Mouse (Mus musculus) layer of hippocampus, postnatal 10 days (tissue): Measurements from ENCODE around the gene Msx3. TPM values are rescaled to one million over a fixed set of nuclear protein-coding genes. Genes with fewer than 3 reads are reported as not detected.

ENCODE experiments used
- DNase-seq, 2 experiments: peaks; one replicate each; pipeline ENCODE4 v3.0.0; 2021; ENCODE audit warnings: low spot score in 2 of 2
- long read RNA-seq: library from polyadenylated mRNA; stranded (forward); transcript quantifications from one replicate; pipeline ENCODE4 v2.0.0, GENCODE M21; 2023
- total RNA-seq, 2 experiments: library from RNA; stranded (reverse); gene quantifications; 2 replicates each; pipeline ENCODE4 v1.2.3; 2021

Gene Msx3
- total RNA-seq: under 1 TPM; 0.16 to 0.20 TPM
- long read RNA-seq: 0 reads

DNA sequence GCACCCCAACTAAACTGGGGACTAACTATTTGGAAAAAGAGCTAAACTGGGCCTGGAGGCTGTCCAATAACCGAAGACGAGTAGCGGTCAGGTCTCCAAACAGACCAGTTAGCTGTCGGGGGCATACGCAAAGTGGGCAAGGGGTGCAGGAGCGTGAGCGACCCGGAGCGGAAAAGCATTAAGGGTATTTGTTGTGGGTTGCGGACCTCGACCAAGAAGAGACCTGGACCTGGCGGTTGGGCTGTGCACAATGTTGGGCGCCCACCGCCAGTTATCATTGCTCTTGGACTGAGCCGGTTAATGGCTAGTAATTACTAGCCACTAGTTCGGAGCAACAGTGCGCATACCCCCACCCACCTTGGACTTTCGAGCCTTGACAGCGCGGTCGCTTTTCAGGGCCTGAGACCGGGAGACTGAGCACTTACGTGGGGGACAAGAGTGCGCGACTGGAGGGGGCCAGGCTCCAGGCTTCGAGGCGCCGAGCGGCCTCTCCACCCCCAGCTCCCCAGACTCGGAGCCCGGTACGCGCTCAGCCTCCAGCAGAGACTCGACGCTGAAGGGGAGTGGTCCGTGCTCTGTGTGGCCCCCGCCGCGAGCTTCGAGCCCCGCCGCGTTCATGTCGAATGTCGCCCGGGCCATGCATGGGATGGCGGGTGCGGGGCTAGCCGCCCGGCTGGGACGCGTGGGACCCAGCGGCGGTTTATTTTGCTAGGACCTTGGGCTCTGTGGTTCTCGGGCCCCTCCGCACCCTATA is at the start of gene Msx3:
Gene Msx3 (minus strand): TSS at position 729 of the 754 bp plus-strand sequence.
- no peak for DNase-seq

DNA sequence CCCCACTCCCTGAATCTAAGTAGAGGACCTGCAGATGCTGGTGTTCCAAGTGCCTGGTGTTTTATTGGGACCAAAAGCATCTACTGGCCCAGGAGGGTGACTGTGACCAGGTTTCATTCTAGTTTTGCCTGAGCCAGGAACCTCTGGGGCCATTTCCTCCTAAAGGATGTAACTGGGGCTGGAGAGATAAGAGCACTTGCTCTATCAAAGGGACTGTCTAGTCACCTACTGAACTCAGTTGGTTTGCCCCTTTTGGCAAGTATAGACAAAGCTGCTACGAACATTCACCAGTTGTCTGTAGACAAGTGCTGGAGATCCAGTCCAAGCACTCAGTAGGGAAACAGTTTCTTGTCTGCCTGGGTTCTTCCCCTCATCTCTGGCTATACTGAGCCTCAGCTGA is 49.6 kb upstream of the Msx3 start:
- no peak for DNase-seq

DNA sequence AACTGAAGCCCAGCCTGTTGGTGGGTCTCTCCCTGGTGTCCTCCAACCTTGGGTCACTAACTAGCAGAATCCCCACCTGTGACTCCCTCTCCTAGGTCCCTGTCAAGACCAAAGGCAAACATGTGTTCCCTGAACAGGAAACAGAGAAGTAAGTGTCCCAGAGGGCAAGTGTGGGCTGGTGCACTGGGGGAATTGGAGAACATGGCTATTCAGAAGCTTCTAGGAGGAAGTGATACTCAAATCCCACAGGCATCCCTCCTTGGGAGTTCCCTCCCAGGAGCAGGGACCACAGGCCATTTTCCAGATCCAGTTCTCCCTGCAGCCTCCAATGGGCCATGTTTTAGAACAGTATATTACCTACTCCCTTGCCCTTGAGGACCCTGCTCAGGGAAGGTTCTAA is 47.2 kb upstream of the Msx3 start:
- no peak for DNase-seq

DNA sequence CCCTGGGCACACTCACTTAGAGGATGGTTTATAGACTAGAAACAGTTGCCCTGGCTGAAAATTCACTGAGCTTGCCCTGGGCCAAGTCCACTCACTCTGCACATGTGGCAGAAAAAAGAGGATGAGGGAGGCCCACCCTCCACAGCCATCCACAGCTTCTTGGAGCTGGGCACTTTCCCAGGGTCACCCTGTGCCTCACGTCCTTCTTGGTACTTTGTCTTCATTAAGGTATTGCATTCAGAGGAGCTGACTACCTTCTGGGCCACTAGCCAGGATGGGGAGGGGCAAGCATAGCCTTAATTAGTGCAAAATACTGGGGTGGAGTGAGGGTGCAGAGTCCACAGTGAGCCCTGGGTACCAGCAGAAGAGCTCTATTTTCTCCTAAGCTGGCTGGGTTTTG is 46.7 kb upstream of the Msx3 start:
- DNase-seq: no peak

DNA sequence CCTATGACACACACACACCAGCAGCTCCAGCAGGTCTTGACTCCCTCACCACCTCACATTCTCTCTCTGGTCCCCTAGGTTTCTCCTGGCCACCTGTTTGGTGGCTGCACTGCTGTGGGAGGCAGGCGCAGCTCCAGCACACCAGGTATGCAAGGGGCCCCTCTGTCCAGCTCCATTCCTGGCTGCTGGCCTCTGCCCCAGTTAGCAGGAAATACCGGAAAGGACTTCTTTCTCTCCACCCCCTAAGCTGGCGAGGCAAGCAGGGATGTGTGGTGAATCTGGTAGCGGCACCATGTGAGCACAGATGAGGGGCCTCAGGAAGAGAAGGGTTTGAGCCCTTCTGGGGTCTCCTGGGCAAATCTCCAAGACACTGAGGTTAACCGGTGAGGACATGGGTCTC is 46.1 kb upstream of the Msx3 start:
- DNase-seq: no peak

DNA sequence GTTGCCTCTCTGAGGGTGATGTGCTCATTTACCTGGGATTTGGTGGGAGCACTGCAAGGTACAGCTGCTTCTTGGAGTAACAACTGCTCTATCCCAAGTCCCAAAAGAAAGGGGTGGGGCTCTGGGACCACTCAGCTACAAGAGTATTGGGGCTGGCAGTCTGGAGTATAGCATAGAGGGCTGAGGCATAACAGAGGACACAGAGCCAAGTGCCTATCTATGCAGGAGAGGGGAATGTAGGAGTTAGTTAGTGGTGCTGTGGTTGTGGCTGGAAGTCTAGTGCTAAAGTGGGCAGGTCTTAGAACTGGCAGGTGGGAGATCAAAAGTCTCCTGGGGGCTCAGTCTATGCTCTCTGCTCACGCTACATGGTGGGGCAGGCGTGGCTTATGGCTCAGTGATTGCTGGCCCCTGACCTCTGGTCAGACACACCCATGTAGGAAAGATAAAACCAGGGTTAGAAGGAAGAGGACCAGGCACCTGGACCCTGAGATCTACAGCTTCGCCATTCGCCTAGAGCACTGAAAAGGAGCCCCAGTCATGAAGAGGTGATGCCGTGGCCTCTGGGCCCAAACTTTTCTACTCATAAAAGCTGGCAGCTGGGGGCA is 44.1 kb upstream of the Msx3 start, which contains the start of gene Prap1:
Gene Prap1 (plus strand): TSS at position 472 of the 605 bp plus-strand sequence.
- DNase-seq: no peak

DNA sequence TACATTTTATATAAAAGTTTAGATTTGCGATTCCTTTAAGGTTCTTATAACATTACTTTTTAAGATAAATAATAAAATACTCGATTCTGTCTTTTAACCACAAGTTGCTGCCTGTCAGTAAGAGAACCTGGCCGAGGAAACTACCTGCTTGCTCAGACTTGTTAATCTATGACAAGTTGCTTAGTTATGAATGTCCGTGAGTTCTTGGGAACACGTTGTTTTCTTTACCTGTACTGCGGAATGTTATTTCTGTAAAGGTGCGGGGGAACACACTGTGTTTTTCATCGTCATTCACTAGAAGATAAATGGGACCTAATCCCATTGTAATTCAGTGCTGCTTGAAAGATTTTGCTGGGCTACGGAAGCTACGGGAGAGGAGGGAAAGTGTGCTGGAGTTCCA is 41.7 kb upstream of the Msx3 start:
- DNase-seq: no peak

DNA sequence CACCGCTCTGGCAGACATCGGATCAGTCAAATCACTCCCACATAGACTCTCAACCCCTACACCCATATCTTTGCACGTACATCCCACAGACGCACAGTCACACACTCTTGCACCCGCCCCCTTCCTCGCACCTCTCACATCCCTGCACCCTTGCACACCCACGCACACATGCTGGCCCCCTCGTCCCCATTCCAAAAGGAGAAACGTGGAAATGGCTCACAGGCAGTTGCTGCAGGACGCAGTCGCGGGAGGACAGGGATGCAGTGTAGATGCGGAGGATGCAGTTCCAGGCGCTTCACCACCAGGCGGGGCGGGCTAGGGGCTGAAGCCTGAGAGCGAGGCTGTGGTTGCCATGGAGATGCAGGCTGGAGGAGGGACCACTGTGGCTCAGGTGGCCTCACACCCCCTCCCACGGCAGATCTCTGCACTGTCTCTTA is 33.4 kb upstream of the Msx3 start, which contains the start of gene Caly:
Gene Caly (minus strand): TSS at position 307 of the 437 bp plus-strand sequence.
- DNase-seq: peak; percentile 84 to 89

DNA sequence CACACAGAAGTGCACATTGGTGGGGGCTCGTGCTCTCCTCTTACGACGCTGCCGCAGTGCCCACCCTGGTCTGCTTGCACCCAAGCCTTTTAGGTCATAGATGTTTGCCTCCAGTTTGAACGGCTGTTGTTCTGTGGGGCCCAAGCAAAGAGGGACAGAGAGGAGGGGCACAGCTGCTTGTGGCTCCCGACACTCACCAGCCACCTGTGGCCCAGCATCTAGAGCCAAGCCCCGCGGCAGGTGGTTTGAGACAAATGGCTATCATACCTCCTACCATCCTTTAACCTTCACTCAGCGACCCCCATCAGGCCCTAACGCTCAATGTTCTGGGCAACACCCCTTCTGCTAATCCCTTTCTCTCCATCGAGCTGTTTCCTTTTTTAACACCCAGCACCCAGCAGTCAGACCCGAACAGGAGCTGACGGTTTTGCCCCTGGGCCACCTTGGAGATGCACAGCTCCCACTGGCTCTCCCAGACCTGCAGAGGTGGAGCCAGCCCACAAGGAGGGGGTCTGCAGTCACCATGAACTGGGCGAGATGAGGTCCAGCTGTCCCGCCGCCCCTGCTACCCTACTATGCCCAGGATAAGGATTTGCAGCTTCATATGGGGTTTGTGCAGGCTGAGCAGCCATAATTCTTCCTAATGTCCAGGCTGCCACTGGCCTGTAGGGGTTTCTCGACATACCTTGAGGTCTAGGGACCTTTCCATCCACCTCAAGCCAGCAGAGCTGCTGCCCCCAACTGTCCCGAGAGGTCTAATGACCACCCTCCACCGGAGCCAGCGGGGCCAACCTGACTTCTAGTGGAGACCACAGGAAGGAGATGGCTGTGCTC is 32.7 kb upstream of the Msx3 start:
- peak; percentile 41 to 53 for DNase-seq

DNA sequence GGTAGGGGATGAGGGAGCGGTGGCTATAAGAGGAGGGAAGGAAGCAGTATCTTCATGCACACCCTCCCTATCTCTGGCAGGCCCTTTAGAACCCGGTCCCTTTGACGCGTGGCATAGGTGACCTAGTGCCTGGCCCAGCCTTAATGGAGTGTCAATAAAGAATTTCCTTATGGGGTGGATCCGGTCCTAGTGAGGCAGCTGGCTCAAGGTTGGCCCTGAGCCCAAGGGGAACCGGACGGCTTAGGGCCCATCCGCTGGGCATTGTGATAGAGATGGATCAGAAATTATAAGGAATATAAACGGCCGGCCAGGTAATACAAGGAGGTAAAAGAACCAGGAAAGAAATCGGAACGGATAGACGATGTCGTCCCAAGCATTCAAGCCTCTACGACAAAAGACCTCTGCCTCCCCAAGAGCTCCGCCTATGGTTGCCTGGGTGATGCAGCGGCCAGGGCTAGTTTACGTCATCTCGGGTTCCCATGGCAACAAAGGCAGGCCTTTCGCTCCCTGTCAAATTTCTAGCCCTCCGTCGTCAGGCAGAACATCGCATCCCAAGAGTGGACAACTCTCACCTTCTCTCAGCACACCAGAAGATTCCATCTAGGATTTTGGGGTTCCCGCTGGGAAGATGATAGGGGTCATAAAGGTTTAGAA is 31.7 kb upstream of the Msx3 start:
- DNase-seq: peak; percentile 86 to 87

DNA sequence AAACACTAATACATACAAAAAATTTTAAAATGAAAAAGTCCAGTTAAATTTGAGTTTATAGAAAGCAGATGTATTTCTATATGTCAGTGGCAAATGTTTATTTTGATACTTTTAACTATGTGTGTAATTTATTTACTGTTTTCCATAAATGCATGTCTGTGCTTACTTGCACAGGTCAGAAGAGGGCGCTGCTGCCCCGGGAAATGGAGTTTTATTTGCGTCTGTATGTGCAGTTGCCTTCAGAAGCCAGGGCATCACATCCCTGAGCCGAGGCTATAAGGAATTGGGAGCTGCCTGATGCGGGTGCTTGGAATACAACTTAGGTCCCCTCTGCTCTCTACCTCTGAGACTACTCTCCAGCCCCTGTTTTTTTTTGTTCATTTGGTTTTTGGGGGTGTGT is 29.8 kb upstream of the Msx3 start:
- DNase-seq: peak; percentile 78 to 83

DNA sequence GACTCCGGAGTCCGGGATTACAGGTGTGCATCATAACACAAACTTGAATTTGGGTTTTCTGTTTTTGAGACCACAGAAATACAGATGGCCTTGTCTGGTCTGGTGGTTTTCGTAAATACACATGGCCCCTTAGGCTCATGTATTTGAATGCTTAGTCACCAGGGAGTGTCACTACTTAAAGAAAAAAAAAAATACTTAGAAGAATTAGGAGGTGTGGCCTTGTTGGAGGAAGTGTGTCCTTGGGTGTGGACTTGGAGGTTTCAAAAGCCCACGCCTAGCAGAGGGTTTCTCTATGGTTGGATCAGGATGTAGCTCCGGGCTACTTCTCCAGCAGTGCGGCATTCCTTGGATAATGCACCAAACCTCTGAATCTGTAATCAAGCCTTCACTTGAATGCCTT is 28.8 kb upstream of the Msx3 start:
- no peak for DNase-seq

DNA sequence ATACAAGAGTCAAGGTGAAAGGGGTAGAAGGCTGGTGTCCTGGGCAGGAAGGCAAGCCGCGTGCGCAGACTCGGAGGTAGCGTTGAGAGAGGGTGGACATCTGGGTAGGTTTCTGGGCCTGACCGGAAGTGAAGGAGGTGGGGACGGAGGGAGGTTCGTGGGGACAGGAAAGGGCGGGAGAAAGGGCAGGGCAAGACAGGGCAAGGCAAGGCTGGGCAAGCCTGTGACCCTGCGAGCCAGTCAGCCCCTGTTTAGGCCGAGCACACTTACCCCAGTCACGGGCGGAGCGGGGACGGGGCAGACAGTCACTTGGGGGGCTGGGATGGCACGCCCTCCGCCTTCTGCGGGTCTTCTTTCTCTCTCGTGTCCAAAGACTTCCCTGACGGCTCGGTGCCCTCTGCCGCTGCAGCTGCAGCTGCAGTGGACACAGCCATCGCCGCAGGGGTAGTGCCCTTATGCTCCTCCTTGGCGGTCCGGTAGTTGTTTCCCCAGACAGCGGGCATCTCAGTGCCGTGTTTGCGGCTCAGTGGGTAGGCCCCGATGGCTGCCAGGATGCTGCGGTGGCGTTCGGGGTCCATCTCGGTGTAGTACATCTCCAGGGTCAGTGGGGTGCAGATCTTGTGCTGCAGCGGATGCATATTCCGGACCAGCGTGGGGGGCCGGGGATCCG is 21.3 kb upstream of the Msx3 start:
- no peak for DNase-seq

DNA sequence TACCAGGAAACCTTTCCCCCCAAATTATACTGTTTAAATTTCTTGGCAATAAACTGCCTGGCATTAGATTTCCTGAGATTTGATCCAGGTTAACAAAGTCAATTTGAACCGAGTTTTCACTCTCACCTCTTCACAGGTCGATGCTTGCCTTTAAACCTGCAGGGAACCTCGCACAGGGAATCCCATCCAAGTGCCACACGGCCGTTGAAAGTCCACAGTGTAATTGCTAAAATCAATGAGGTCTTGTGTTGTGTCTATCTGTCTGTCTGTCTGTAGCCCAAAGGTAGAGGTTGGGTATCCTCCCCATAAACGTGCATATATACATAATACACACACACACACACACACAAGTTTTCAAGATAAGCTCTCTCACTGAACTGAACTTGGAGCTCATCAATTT is 18.5 kb upstream of the Msx3 start:
- no peak for DNase-seq

DNA sequence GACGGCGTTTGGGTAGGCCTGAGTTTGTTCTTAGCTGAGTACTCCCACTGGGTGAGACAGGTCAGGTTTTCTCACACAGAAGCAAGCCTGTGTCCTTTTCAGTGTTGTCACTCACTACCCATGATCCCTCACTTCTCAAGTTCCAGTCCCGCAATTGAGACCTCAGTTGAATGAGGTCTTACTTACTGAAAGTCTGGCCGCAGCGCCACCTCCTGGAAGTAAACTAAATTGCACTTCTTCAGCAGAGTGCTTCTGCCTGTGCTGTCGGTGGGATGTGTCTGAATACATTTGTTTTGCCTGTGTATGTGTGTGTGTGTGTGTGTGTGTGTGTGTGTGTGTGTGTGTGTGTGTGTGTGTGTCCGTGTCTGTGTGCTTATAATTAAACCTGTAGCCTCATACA is 14.2 kb upstream of the Msx3 start:
- peak; percentile 83 to 85 for DNase-seq

DNA sequence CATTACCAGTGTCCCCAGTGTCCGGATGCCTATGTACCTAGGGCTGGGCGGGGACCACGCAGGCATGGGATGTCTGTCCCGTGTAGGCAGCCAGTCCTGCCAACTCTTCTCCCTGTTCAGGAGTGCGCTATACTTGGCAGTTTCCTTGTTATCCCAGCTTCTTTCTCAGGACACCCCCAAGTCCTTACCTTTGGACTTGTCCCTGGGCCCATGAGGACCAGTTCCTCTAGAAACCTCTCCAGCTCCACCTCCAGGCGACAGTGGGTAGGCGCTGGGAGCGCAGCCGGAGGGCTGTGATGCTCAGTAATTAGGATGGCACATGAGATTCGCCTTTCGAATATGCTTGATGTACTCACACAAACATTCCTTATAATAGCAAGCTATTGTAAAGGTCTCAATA is 13.4 kb upstream of the Msx3 start:
- DNase-seq: peak; percentile 55 to 57

DNA sequence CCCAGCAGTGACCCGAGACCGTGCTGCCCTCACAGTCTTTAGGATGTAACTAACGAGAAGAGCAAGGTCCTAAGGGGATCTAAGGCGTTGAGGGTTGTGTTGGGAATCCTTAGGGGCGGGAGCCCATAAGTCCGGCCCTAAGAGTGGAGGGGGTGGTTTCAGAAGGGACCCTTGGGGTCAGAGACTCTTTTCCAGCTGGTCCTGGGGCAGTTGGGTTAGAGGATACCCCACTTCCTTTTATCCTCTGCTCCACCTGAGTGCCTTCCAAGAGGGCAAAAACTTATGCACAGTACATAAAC is 12.9 kb upstream of the Msx3 start:
- DNase-seq: no peak

DNA sequence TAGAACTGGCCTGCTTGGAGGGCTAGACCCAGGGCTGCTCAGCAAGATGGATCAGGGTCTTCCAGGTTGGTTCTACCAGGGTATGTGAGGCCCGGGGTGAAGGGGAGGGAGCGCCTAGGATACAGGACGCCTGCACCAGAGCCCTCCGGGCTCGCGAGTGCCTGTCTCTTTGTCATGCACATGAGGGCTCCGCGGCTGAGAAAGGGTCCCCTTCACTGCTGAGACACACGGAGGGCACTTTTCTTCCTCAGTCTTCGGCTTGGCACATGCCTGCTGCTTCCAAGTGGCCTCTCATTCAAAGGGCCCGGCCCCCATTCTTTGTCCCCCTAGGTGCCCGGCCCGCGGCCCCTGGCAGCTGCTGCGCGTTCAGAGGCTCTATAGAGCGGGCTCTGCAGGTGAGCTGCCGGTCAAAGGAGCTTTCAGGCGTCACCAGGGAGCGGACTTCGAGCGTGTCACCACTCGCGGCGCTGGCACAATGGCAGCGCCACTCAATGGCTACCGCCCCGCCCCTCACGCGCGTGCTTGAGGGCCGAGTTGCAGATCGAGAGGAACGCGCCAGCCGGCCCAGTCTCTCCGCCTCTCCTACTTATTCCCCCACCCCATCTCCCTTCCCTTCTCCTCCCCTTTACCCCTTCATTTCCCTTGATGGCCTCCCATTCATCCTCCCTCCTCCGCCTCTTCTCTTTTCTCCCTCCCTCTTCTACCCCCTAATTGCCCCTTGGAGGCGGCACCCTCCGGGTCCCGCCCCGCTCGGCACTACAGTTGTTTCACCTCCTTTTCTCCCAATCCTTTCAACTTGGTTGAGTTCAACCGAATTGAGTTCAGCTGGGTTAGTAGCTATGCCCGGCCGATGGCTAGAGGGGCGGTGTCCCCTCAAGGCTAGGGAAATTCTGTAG is 12.3 kb upstream of the Msx3 start:
- no peak for DNase-seq

DNA sequence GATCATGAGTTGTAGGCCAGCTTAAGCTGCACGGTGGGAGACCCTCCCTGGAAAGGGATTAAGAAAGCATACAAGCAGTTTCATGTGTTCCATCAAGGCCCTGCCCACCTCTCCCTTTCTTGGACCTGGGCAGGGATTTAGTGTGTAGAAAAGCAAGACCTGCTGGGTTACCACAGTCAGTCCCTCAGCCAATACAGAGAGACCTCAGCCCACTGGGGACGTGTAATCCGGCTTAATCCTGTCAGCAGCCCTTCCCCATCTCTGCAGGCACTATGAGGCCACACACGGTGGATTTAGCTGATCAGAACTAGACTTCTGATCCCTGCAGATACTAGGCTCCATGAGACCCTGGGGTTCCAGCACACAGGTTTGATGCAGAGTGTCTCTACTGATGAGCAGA is 10.7 kb upstream of the Msx3 start:
- no peak for DNase-seq

DNA sequence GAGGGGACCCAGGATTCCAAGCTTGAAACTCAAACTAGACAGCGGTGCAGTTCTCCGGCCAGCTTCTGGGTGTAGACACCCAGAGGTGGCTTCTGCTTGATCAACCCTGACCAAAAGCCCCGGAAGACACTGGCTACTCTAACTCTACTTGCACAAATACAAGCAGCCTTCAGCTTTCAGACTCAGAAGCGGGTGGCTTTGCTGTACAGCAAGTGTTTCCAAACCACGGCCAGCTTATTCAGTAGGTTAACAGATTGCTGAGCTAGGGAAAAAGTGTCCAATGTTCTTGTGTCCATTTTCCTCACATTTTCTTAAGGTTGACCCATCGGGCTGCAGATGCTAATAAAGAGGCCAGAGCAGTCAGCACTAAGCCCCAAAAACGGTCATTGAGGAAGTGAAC is 9.6 kb upstream of the Msx3 start:
- no peak for DNase-seq
